Mouse (Mus musculus) mouse embryonic stem cell (cell line): Measurements from ENCODE around the gene Gm45140.

Source experiments
- in situ Hi-C, 2 experiments: fragments of 300-500 bp; cut with MboI; formaldehyde crosslinking; loops; 1 replicate in 1 of 2; 3 replicates in 1 of 2; pipeline ENCODE4 v1.14.3; 2019 to 2020; ENCODE audit warnings: low sequenced_read_pairs in 2 of 2, low pct_unique_long_range_greater_than_20kb in 1 of 2, mixed read lengths in 1 of 2; ENCODE audit not compliant: unreplicated experiment in 1 of 2

Gene Gm45140

DNA sequence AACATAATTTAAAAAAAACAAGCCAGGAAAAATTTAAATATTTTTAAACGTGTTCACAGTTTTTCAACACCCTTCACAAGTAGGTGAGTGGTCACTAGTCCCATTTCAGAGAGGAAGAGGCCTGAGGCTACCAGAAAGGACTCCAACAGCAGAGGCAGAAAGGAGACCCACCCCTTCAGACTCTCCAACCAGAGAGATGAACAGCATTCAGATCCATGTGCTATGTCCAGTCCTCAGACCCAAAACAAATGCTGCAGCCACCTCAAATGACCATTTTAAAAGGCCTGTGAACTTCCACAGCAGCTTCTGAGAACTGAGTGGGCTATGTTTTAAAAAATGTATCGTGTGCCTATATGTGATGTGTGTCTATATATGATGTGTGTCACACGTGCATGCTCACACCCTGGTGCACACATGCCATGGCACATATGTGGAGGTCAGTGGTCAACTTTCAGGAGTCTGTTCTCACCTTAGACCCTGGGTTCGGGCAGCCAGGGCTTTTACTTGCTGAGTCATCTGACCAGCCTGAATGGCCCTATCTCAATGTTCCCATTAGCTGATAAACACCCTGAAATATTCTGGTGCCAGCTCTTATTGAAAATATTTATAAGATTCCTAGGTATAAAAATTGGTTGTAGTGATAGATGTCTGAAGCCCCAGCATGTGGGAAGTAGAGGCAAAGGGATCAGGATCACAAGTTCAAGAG lies 27.7 kb downstream of the Gm45140 start:
- in situ Hi-C loops = no loop called here

DNA sequence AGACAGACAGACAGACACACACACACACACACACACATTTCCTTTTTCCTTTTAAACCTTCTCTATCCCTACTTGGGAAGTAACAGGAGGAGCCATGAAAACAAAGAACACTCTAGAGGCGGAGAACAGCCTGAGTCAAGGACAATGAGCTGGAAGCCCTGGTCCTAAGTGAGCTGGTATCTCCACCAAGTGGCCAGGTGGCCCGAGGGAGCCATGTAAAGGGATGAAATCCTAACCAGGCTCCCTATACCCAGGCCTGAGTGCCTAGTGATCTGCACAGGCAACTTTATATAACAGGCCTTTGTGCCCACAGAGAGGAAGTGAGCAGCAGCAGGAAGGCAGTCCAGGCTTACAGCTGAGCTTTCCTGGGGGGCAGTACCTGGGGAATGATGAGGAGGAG lies 28.7 kb downstream of the Gm45140 start:
- in situ Hi-C loops = no loop called here

DNA sequence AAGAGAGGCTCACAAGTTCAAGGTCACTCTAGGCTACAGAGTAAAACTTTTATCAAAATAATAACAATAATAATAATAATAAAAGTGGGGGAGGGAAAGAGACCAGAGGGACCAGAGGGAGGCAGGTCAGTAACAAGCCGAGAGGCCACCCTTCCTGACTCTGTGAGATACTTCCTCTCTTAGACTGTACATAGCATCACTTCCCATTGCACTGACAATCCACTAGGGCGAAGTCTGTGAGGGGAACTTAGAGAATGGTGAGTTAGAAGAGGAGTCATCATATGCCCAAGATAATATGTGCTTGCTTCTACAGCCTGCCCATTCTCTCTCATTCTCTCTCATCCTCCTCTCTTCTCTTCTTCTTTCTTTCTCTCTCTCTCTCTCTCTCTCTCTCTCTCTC lies 29.6 kb downstream of the Gm45140 start:
- in situ Hi-C loops = no loop called here

DNA sequence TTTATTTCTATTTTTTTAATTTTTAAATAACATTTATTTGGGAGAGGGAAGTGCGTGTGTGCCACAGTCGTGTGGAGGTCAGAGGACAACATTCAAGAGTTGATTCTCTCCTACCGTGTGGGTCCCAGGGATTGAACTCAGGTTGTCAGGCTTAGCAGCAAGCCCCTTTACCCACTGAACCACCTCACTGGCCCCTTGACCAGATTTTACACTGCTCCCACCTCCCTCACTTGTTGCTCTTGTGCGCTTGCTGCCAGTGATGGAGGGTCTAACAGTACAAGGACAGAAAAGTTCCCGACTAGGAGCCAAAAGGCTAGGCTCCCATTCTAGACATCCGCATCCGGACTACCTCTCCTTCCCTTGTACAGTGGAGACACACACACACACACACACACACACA lies 30.1 kb downstream of the Gm45140 start:
- in situ Hi-C loops = no loop called here

DNA sequence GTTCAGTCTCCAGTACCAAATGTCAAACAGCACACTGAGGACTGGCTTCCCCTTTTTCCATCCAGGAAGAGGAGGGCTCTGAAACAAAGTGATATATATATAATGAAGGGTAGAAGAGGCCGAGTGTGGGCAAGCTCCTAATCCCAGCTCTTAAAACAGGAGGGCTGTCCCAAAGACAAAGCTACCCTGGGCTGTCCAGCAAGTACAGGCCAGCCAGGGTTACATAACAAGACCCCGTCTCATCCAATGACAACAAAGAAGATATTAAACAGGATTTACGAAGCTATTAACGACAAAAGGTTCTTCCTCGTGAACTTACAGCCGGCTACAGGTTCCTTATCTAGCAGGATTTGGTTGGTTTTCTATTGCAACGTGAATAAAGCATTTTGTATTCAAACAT lies 30.7 kb downstream of the Gm45140 start:
- in situ Hi-C loops = no loop called here

DNA sequence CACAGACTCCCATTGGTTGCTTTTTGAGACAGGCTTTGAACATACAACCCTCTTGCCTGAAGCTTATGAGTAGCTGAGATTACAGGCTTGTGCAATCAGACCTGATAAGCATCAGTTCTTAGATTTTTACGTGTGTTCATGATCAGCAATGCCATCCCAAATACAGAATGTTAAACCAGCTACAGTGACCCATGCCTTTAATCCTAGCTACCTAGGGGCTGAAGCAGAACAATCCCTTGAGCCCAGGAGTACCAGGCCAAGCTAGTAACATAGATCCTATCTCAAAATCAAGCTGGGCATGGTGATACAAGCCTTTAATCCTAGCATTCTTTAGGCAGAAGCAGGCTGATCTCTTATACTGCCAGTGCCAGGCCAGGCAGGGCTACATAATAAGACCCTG lies 31.6 kb downstream of the Gm45140 start:
- in situ Hi-C loops = no loop called here

DNA sequence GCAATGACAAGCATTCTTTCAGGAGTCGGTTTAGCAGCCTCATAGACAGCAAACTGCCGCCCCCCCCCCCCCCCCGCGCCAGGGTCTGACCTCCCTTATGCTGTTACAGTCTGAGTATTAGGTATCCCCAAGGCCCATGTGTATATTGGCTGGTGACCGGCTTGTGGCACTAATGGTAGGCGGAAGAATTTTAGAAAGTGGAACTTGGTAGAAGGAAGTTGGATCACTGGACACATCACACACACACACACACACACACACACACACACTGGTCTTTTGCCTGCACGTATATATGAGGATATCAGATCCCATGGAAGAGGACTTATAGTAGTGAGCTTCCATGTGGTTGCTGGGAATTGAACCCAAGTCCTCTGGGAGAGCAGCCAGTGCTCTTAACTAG lies 33.1 kb downstream of the Gm45140 start:
- in situ Hi-C loops = no loop called here

DNA sequence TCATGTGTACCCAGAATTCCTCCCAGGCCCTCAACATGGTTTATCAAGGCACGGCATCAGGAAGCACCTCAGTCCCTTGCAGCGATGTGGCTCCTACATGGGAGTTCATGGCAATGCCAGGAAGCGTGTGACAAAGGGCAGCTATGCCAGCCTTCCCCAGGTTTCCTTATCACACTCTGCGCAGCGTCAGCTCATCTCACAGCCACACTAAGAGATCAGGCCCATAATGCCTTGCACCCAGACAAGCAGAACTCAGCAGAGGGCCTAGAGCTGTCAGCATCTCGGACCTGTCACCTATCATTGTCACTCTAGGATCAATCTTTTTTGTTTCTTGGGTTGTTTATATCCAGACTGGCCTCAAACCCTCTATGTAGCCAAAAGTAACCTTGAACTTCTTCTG lies 36.0 kb downstream of the Gm45140 start:
- in situ Hi-C loops = no loop called here

DNA sequence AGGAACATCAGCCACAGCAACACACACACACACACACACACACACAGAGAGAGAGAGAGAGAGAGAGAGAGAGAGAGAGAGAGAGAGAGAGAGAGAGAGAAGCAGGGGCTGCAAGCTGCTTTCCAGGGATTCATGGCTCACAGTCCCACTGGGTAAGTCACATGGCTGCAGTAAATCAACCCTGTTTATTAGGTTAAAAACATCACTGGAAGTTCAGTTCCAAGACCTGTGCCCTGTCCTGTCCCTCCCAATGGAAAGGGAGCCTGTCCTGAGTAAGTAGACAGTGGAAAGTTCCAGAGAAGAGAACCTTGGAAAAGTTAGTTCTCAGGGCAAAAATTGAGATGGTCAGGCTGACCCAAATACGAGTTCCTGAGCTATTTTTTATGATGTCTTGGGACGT lies 38.3 kb downstream of the Gm45140 start:
- in situ Hi-C loops = no loop called here

DNA sequence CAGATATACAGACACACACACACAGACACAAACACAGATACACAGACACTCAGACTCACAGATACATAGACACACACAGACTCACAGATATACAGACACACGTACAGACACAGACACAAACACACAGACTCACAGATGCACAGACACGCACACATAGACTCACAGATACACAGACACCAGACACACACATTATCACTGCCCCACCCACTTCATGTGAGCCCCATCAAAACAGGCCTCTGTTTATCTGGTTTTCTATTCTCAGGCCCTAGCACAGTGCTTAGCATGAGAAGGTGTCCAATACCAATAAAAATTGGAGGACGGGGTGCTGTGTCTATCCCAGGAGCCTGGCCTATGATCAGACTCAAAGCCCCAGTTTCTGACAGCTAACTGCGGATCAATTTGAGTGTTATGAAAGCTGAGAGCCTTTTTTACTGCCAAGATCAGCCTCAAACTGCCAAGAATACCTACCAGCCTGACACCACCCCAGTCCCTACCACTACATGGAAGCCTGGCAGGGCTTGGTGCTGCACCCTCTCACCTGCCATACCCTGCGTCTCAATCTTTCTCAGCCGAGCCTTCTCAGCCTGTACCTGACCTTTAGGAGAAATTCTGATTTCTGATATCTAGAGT lies 39.2 kb downstream of the Gm45140 start:
- in situ Hi-C loops = no loop called here

DNA sequence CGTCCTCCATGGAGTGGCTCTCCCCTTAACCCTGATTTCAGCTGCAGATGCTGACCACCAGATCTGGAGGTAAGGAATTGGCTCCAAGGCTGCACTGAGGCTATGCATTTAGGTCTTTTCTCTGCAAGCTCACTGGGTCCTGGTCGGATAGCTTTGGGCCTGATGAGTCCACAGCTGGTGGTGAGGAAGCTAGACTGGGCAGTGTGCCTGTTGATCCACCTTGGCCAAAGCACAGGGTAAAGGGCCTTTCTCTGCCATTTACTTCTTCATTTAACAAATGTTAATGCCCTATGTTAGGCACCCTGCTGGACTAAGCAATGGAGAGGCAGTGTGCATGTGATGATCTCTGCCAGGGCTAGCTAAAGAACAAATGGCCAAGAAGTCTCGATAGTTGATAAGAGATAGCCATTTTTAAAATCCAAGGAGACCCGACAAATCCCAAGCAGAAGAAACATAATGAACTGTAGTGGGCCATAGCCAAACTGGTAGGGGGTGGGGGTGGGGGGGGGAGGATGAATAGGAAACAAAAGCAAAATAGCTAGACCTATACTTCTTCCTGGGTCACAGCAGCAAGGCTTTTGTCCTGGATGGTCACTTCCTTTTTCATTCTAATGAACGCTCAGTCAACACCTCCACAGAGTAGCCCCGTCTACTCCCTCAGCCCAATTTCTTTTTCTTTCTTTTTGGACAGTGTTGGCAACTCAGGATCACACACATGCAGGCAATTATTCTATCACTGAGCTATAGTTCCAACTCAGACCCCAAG lies 40.0 kb downstream of the Gm45140 start:
- in situ Hi-C loops = no loop called here

DNA sequence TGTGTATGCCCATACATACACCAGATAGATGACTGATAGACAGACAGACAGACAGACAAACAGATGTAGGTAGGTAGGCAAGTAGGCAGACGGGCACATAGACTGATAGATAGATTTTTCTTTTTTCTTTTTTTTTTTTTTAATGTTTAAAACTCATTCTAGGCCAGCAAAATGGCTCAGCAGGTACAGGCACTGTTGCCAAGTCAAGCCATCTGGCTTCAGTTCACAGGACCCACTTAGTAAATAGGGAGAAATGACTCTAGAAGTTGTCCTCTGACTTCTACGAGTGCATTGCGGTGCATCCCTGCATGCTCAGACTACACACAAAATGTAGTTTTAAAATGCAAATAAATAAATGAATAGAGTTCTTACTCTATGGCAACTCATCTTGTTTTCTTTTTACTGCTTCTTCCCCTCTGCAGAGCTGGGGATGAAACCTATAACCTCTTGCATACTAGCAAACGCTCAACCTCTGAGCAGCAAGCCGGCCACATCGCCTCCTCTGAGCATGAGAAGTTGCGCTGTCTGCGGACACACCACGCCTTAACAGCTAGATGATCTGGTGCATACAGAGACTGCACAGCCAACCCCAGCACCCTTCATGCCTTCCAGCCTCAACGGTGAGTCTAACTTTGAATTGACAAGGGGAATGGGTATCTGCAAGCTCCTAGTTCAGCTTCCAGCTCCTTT lies 41.6 kb downstream of the Gm45140 start:
- in situ Hi-C loops = no loop called here

DNA sequence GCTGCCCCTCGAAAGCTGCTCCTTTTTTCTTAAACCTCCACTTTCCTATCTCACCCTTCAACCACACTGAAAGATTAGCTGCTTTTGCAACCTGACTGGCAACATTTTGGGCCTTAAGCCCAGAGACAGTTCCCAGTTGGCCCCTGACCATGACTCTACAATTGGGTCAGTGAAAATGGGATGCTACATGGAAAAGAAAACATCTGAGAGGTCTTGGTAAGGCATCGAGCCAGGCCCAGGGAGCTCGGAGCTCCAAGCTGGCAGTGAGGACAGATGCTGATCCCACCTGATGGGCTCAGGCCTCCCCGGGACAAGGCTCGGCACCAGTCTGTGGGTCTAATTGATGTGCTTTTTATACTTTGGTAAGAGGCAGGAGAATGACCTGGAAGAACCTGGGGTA lies 43.8 kb downstream of the Gm45140 start:
- in situ Hi-C loops = no loop called here

DNA sequence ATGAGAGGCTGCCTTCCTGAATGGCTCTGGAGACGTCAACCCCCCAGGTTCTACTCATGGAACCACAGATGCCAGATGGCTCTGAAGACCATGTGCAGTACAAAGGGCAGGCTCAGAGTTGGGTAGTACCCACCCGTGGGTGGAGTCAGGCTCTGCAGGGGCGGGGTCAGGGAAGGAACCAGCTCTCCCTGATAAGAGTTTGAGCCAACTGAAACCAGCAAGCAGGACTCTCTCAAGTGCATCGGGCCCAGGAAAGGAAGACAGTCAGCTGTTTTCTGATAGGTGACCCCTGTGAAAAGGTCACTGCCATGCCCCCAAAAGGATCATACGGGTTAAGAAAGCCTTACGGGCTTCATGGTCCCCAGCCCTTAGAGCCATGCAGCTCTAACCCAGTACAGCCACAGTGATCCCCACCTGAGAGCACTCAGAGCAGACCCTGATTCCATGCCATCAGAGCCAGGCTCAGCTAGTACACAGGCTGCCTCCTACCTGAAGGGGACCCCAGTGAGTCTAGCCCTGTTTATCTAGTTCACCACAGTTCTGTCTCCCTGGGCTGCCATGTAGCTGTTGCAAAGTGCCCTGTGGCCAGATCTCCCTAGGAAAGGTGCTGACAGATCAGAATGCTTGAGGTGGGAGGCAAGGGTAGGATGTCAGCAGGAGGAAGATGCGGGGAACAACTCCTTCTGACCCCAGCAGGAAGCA lies 44.7 kb downstream of the Gm45140 start:
- in situ Hi-C loops = no loop called here

DNA sequence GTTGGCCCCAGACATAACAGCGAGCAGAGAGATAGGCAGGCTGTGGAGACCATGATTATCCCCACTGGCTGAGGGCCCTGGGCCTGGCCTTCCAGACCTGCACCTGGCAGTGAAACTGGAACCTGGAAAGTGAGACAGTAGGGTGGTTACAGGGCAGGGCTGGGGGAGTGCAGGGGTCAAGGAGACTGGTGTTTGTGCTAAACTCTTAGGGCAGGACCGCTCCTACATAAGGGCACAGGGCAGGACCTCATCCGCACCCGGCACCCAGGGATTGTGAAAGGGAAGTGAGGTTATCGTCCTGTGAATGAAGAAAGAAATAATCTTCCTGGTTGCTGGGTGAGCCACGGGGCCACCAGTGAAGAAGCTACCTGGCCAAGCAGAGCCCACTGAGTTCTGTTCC lies 45.8 kb downstream of the Gm45140 start:
- in situ Hi-C loops = no loop called here

DNA sequence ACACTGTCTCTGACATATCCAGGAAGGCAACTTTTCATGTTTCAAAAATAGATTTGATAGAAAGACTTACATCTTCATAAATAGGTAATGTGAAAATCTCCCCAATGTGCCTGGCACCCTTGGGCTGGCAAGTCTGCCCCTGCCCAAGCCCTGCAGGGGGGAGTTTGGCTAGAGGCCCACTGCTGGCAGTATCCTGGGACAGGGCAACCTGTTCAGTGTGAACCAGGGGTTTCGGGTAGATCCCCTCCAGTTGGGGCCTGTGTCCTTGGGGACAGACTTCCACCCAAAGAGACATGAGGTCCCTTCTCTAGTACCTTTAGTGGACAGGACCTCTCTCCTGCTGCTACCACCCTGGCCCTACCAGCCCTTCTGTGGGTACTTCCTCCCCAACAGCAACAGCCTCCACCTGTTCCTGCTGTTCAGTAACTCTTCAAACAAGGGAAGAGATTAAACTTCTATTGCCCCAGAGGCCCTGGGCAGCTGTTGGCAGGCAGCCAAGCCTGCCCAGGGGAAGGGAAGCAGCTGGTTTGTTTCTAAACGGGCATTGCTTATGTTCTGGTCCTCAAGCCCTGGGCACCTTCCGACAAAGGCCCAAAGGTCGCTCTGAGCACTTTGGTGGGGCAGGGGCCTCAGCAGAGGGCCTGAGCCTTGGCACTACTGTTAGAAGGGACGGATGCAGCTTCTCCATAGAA lies 46.6 kb downstream of the Gm45140 start:
- in situ Hi-C loops = no loop called here

DNA sequence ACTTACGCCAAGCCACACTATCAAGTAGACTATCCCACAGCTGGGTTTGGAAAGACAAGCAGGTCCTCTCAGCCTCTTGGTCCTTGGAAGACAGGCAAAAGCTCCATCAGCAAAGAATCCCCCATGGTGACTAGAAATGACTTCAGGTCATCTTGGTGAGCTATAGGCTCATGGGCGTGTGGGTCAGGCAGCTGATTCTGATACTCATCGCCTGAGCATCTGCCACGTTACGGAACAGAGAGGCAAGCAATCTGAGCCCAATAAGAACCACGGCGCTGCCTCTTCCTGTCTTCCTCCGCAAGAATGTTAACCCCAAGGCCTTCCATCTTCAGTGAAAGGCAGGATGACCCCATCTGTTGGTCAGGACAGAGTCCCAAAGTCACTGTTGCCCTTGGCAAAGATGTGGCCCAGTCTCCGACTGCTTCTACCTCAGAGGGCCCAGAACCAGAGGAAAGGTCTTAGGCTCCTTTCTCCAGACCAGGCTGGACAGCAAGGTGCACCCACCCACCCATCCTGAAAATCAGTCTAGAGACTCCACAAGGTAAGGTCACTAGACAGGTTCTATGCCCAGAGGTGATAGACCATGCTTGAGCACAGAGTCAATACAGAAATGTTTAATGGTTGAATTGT lies 47.2 kb downstream of the Gm45140 start:
- in situ Hi-C loops = no loop called here
